Comparison of ENCODE assay signal across 9 mouse cellular contexts in genomic region chrX:57920376-57920775, GRCm38 (mm10).
DNase-seq lines count a peak whose midpoint lies in the region; ATAC-seq and TF ChIP-seq lines count a peak whose summit lies in the region.
"Had no signal": no experiment of that assay in that cellular context is flagged by ENCODE, and none has a peak within 500 bp of the region (broad histone marks: within the 10 kb centered on the region; RNA-seq: fewer than 3 reads in every experiment).

No protein-coding gene starts in this region.

- peaks cover 38% of the 10 kb centered on the region for H3K27me3 ChIP-seq in heart, embryonic 12.5 days (replicated peaks)
- no peaks in the 10 kb centered on the region for H3K27me3 ChIP-seq in testis, adult 2 months (ENCODE audit: control insufficient read depth, insufficient read depth, low read length)
- peaks cover 32% of the 10 kb centered on the region for H3K27me3 ChIP-seq in limb, embryonic 14.5 days (ENCODE audit: control insufficient read depth, insufficient read depth, low read length)
- H3K27me3 ChIP-seq in stomach, postnatal 0 days (ENCODE audit: control insufficient read depth, insufficient read depth, low read length), result no peaks in the 10 kb centered on the region; the same call in 1 of the 2 replicates

- peak overlapping the region; percentile 62 for H3K4me2 ChIP-seq in heart, embryonic 12.5 days
- H3K4me2 ChIP-seq in limb, embryonic 14.5 days (replicated peaks; ENCODE audit: low read depth, low read length, severe bottlenecking), result peak overlapping the region; percentile 36
- H3K4me2 ChIP-seq in stomach, postnatal 0 days (replicated peaks; ENCODE audit: low read depth), result peak overlapping the region; percentile 47

- no peak overlapping the region for H3K9ac ChIP-seq in heart, embryonic 12.5 days
- H3K9ac ChIP-seq in limb, embryonic 14.5 days (ENCODE audit: low read depth, low read length, severe bottlenecking), result no peak overlapping the region
- H3K9ac ChIP-seq in stomach, postnatal 0 days (ENCODE audit: low read length), result no peak overlapping the region

- no peak overlapping the region for H3K27ac ChIP-seq in heart, embryonic 12.5 days (ENCODE audit: poor library complexity, severe bottlenecking)
- peak overlapping the region; percentile 74; the same call in 1 of the 2 replicates for H3K27ac ChIP-seq in testis, adult 2 months (ENCODE audit: control insufficient read depth, insufficient read depth, low read depth, low read length)
- H3K27ac ChIP-seq in limb, embryonic 14.5 days (replicated peaks; ENCODE audit: low read depth, low read length), result no peak overlapping the region
- H3K27ac ChIP-seq in stomach, postnatal 0 days (replicated peaks), result no peak overlapping the region

- peak overlapping the region; percentile 39 for H3K4me3 ChIP-seq in heart, embryonic 12.5 days
- H3K4me3 ChIP-seq in testis, adult 2 months (ENCODE audit: control insufficient read depth, low read depth, low read length), result peak overlapping the region; percentile 54
- peak overlapping the region; percentile 19 for H3K4me3 ChIP-seq in limb, embryonic 14.5 days (replicated peaks; ENCODE audit: low read length)
- no peak overlapping the region for H3K4me3 ChIP-seq in stomach, postnatal 0 days (ENCODE audit: low read depth, low read length)

- 15% methylated on average over 18 of the region's 18 CpGs for WGBS in heart, embryonic 12.5 days
- 32% methylated on average over 16 of the region's 18 CpGs for WGBS in limb, embryonic 14.5 days
- 31% methylated on average over 18 of the region's 18 CpGs for WGBS in stomach, postnatal 0 days

- no peak for TF ChIP-seq EP300 in stomach, postnatal 0 days (optimal IDR thresholded peaks at IDR 0.05)

- no peaks in the 10 kb centered on the region for H3K36me3 ChIP-seq in heart, embryonic 12.5 days
- H3K36me3 ChIP-seq in testis, adult 2 months (ENCODE audit: control insufficient read depth, insufficient read depth, low read length), result no peaks in the 10 kb centered on the region
- no peaks in the 10 kb centered on the region for H3K36me3 ChIP-seq in limb, embryonic 14.5 days (ENCODE audit: control insufficient read depth, insufficient read depth, low read length)
- no peaks in the 10 kb centered on the region for H3K36me3 ChIP-seq in stomach, postnatal 0 days (ENCODE audit: control insufficient read depth, insufficient read depth, low read length)

- no peak for TF ChIP-seq POLR2A in testis, adult 2 months (IDR thresholded peaks at IDR 0.05; ENCODE audit: control insufficient read depth, low read depth, low read length)
- TF ChIP-seq POLR2A in limb, embryonic 14.5 days (IDR thresholded peaks at IDR 0.05; ENCODE audit: borderline replicate concordance, extremely low read depth, insufficient read depth, insufficient read length), result no peak

- no peak for TF ChIP-seq CTCF in testis, adult 2 months (IDR thresholded peaks at IDR 0.05; ENCODE audit: control insufficient read depth, insufficient read depth, insufficient replicate concordance, low read depth, low read length)
- TF ChIP-seq CTCF in stomach, postnatal 0 days (IDR thresholded peaks at IDR 0.05; ENCODE audit: low read depth), result no peak

- no peaks in the 10 kb centered on the region for H3K9me3 ChIP-seq in heart, embryonic 12.5 days (replicated peaks)
- H3K9me3 ChIP-seq in limb, embryonic 14.5 days (ENCODE audit: control insufficient read depth, low read length), result no peaks in the 10 kb centered on the region
- H3K9me3 ChIP-seq in stomach, postnatal 0 days (ENCODE audit: control insufficient read depth, low read length), result no peaks in the 10 kb centered on the region

- no peak for DNase-seq in heart, adult 9 months (ENCODE audit: low spot score in 2 of 2)
- DNase-seq in testis, postnatal 14 days (ENCODE audit: low spot score), result no peak
- DNase-seq in limb, embryonic 14.5 days (ENCODE audit: low spot score), result no peak
- peak; percentile 15 for DNase-seq in stomach, postnatal 0 days (ENCODE audit: low spot score)
- no peak for DNase-seq in urinary bladder, adult 2 months (ENCODE audit: low spot score)
- no peak for DNase-seq in ovary, adult 18-20 months (ENCODE audit: low spot score)
- DNase-seq: thymus, postnatal 36 days had no signal

- H3K4me1 ChIP-seq in heart, embryonic 12.5 days (replicated peaks), result no peaks in the 10 kb centered on the region
- peaks cover 12% of the 10 kb centered on the region for H3K4me1 ChIP-seq in testis, adult 2 months (ENCODE audit: control insufficient read depth, insufficient read depth, low read length)
- H3K4me1 ChIP-seq in limb, embryonic 14.5 days (ENCODE audit: control insufficient read depth, insufficient read depth, low read length), result no peaks in the 10 kb centered on the region
- no peaks in the 10 kb centered on the region for H3K4me1 ChIP-seq in stomach, postnatal 0 days (replicated peaks; ENCODE audit: control insufficient read depth, insufficient read depth)

- ATAC-seq in heart, embryonic 12.5 days (ENCODE audit: insufficient number of reproducible peaks, low FRiP score), result no peak
- ATAC-seq in limb, embryonic 14.5 days (ENCODE audit: low FRiP score, low read depth), result no peak
- no peak for ATAC-seq in stomach, postnatal 0 days (ENCODE audit: low FRiP score, low TSS enrichment)
